Mouse (Mus musculus) midbrain, embryonic 14.5 days (tissue): ENCODE results near the gene Wwp2. TPM values are rescaled to one million over a fixed set of nuclear protein-coding genes. Genes with fewer than 3 reads are reported as not detected.

Experiments
- ATAC-seq: fragments of 200-750 bp; cut with Nextera tagmentation; 2 replicates; pipeline ENCODE4 v1.8.0; 2017; ENCODE audit warnings: moderate number of reproducible peaks, moderate library complexity; ENCODE audit not compliant: low FRiP score, low TSS enrichment
- DNase-seq: peaks from one replicate; pipeline ENCODE4 v3.0.0-alpha.2; 2015
- H3K27ac ChIP-seq: fragments of 300-500 bp; sonication (generic); replicated peaks from 2 replicates; pipeline ENCODE4 v1.5.1; 2014; ENCODE audit warnings: mild to moderate bottlenecking, low read depth, low read length, moderate library complexity
- H3K27me3 ChIP-seq: fragments of 300-500 bp; sonication (generic); 2 replicates; pipeline ENCODE4 v1.6.1; 2014; ENCODE audit warnings: low read length, control low read depth, mixed read lengths; ENCODE audit not compliant: control insufficient read depth, insufficient read depth
- H3K36me3 ChIP-seq: fragments of 300-500 bp; sonication (generic); 2 replicates; pipeline ENCODE4 v1.6.1; 2014; ENCODE audit warnings: low read length, control low read depth; ENCODE audit not compliant: control insufficient read depth, insufficient read depth
- H3K4me1 ChIP-seq: fragments of 300-500 bp; sonication (generic); 2 replicates; pipeline ENCODE4 v1.6.1; 2014; ENCODE audit warnings: mild to moderate bottlenecking, antibody characterized with exemption, low read length, control low read depth; ENCODE audit not compliant: control insufficient read depth, insufficient read depth
- H3K4me2 ChIP-seq: fragments of 300-500 bp; sonication (generic); 2 replicates; pipeline ENCODE4 v1.6.1; 2014; ENCODE audit warnings: mild to moderate bottlenecking, low read length, moderate library complexity
- H3K4me3 ChIP-seq: fragments of 300-500 bp; sonication (generic); replicated peaks from 2 replicates; pipeline ENCODE4 v1.5.1; 2014; ENCODE audit warnings: low read depth, low read length
- H3K9ac ChIP-seq: fragments of 300-500 bp; sonication (generic); replicated peaks from 2 replicates; pipeline ENCODE4 v1.6.1; 2014; ENCODE audit warnings: mild to moderate bottlenecking, low read length, moderate library complexity
- H3K9me3 ChIP-seq: fragments of 300-500 bp; sonication (generic); 2 replicates; pipeline ENCODE4 v1.6.1; 2016; ENCODE audit warnings: low read length, control low read depth, mixed read lengths; ENCODE audit not compliant: control insufficient read depth
- WGBS: fragments of 180-500 bp; shearing (Covaris S2); extraction: QIAGEN DNeasy Blood & Tissue Kit; methylation state at CpG from one replicate; pipeline ENCODE4 v1.1.7; 2014; 5-methylcytosine and 5-hydroxymethylcytosine counted together
- polyA plus RNA-seq: library from polyadenylated mRNA; unstranded; fragments of >200 nt; fragmentation: Nextera tagmentation; extraction: Ambion mirVana; gene quantifications from 2 replicates; pipeline ENCODE4 v1.2.1, GENCODE M21; 2014

The Wwp2 gene
- polyA plus RNA-seq, 1 experiment from 2014 or later: 50.5 TPM

DNA sequence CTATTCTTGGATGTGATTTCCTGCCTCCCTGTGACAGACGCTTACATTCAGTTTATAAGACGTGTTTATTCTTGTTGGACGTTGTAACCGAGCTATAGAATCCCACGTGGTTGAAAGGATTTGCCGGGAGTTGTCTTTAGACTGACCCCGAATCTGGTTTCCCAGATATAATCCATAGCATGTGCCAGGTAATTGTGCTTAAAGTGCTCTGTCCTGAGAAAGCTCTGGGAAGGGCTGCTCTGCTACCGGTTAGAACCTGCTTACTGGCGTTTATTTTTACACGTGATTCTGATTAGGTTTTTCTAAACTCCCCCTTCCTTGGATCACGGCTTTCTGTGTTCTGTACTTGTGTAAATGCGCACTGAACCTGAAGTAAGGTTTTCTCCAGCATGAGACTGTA is 38.5 kb upstream of the Wwp2 start:
- no peaks in the 10 kb centered on the region for H3K27me3 ChIP-seq
- 64% methylated on average over 12 of the region's 12 CpGs for WGBS
- H3K36me3 ChIP-seq: no peaks in the 10 kb centered on the region
- no peak overlapping the region for H3K4me3 ChIP-seq
- no peak for DNase-seq
- H3K9me3 ChIP-seq: no peaks in the 10 kb centered on the region
- no peak for ATAC-seq
- peaks cover under 1% of the 10 kb centered on the region; the same call in 1 of the 2 replicates for H3K4me1 ChIP-seq
- no peak overlapping the region for H3K9ac ChIP-seq
- no peak overlapping the region for H3K4me2 ChIP-seq
- H3K27ac ChIP-seq: no peak overlapping the region

DNA sequence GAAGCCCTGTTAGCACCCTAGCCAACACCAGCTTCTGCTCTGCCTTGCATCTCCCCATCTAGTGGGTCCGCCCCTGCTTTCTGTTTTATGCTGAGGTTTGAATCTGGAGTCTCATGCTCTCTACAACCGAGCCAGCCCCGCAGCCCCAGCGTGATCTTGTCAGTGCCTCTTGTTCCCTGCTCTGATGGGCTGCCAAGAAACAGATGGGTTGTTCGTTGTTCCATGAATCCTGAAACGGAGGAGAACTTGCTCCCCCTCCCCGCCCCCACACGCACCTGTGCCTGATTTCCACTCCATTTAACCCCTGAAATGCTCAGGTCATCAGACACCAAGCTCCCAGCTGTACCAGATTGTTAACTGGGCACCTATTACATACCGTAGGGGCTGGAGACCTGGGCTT is 36.7 kb upstream of the Wwp2 start:
- no peak overlapping the region for H3K4me3 ChIP-seq
- no peaks in the 10 kb centered on the region for H3K27me3 ChIP-seq
- H3K27ac ChIP-seq: no peak overlapping the region
- H3K36me3 ChIP-seq: no peaks in the 10 kb centered on the region
- H3K4me1 ChIP-seq: peaks cover 8% of the 10 kb centered on the region; the same call in 1 of the 2 replicates
- ATAC-seq: no peak
- no peak overlapping the region for H3K4me2 ChIP-seq
- DNase-seq: peak; percentile 21
- H3K9ac ChIP-seq: no peak overlapping the region
- no peaks in the 10 kb centered on the region for H3K9me3 ChIP-seq
- WGBS: 46% methylated on average over 9 of the region's 9 CpGs

DNA sequence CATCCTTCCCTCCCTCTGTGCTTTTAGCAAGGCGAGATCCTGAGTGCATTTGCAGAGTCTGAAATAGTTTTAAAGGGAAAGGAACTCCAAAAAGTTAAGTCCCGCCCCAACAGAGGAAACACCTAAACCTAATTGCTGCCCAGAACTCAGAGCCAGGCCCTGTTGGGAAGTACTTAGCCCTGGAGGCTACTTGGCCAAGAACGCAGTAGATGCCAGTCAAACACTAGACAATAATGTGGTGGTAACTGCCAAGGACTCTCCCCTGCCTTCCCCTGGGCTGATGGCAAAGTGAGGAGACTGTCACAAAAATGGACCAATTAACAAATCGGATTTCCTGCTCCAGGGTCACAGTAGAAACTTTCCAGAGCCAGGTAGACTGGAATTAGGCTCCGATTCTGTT is 34.3 kb upstream of the Wwp2 start:
- no peak overlapping the region for H3K9ac ChIP-seq
- H3K27ac ChIP-seq: no peak overlapping the region
- ATAC-seq (no peak), DNase-seq (no peak)
- no peaks in the 10 kb centered on the region for H3K9me3 ChIP-seq
- 87% methylated on average over 5 of the region's 5 CpGs for WGBS
- peaks cover 8% of the 10 kb centered on the region; the same call in 1 of the 2 replicates for H3K4me1 ChIP-seq
- no peak overlapping the region for H3K4me3 ChIP-seq
- no peak overlapping the region for H3K4me2 ChIP-seq
- 0 out of 2 replicates have a peak, but pooled peaks cover 2% of the 10 kb centered on the region for H3K36me3 ChIP-seq
- no peaks in the 10 kb centered on the region for H3K27me3 ChIP-seq

DNA sequence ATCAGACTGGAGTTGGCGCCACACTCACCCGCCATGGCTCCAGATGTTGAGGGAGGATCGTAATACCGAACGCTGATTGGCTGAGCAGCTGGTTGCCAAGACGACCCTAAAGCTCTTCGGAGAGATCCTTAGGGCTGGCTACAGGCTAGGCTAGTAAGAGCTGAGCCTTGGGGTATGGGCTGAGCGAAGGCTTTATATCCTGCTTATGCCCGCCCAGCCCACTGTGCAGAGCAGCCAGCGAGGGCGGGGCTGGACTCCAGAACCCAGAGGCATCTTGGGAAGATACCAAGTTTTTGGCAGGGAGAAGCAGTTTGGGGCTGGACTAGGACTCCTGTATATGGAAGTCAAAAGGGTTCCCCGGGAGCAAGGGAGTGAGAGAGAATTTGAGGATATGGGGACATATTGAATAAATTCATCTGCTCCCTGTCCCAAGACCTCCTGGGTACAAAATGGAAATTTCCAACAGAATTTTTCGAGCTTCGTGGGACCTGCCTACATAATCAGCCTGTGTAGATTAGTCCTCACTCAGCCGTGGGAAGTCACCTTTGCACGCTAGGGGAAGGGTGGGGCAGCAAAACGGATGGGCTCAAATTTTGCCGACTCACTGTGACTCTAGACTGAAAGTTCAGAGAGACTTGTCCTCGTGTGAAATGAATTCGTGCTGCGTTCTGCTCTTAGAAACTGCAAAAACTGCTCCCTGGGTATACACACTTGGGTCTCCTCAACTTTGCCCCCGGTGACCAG is 33.0 kb upstream of the Wwp2 start, which contains the start of gene Nqo1:
Gene Nqo1 (minus strand): TSS at position 169 of the 744 bp plus-strand sequence.
- no peak within 1 kb of the TSS; the same call in 1 of the 2 replicates for H3K9ac ChIP-seq
- 12% methylated on average over 22 of the region's 22 CpGs for WGBS
- no peaks in the 10 kb centered on the region for H3K9me3 ChIP-seq
- H3K27me3 ChIP-seq: no peaks in the 10 kb centered on the region
- DNase-seq (peak; percentile 86), ATAC-seq (peak; percentile 86)
- H3K4me3 ChIP-seq: peak within 1 kb of the TSS; percentile 26
- peaks cover 8% of the 10 kb centered on the region; the same call in 1 of the 2 replicates for H3K4me1 ChIP-seq
- peak within 1 kb of the TSS; percentile 56 for H3K4me2 ChIP-seq
- H3K27ac ChIP-seq: 0 out of 2 replicates have a peak within 1 kb of the TSS, but pooled peaks have one; percentile 6
- peaks cover 10% of the 10 kb centered on the region; the same call in 1 of the 2 replicates for H3K36me3 ChIP-seq

DNA sequence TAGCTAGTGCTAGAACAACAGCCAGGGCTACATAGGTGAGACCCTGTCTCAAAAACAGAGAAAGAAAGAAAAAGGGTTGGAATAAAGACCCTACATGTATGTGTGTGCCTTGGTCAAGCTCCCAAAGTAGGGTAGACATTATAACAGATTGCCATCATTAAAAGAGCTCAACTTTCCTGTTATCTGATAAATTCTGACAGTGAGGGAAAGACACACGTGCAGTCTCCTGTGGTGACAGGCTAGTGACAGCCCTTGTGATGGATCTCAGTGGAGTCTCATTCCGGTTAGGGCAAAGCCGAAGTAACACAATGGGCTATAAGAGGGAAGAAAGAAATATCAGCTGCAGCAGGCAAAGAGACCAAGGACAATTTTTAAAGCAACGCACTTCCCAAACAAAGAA is 32.1 kb upstream of the Wwp2 start:
- WGBS: 84% methylated on average over 4 of the region's 4 CpGs
- DNase-seq (no peak), ATAC-seq (no peak)
- no peak overlapping the region for H3K4me3 ChIP-seq
- peaks cover 8% of the 10 kb centered on the region; the same call in 1 of the 2 replicates for H3K4me1 ChIP-seq
- H3K9me3 ChIP-seq: no peaks in the 10 kb centered on the region
- no peak overlapping the region for H3K9ac ChIP-seq
- peaks cover 15% of the 10 kb centered on the region for H3K36me3 ChIP-seq
- H3K4me2 ChIP-seq: no peak overlapping the region
- no peak overlapping the region for H3K27ac ChIP-seq
- no peaks in the 10 kb centered on the region for H3K27me3 ChIP-seq

DNA sequence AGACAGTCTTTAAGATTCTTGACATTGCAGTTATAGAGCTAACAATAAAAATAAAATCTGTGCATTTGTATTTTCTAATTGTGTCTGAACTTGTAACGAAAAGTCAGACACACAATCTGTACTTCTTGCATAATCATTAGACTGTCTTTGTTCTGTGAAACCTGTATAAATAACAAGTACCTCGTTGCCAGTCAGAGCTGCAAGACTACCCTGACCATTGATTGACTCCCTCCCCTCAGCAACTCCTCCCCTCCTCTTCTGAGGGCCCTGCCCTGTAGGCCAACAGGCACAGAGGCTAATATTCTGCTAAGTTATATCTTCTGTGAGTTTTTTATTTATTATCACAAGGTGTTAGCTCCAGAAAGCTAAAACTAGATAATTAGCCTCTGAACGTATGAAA is 30.2 kb upstream of the Wwp2 start:
- ATAC-seq (no peak), DNase-seq (no peak)
- no peak overlapping the region for H3K27ac ChIP-seq
- no peaks in the 10 kb centered on the region for H3K9me3 ChIP-seq
- 71% methylated on average over 3 of the region's 3 CpGs for WGBS
- no peaks in the 10 kb centered on the region for H3K27me3 ChIP-seq
- no peak overlapping the region for H3K4me2 ChIP-seq
- H3K4me1 ChIP-seq: peaks cover 8% of the 10 kb centered on the region; the same call in 1 of the 2 replicates
- H3K9ac ChIP-seq: no peak overlapping the region
- H3K36me3 ChIP-seq: peaks cover 32% of the 10 kb centered on the region
- no peak overlapping the region for H3K4me3 ChIP-seq

DNA sequence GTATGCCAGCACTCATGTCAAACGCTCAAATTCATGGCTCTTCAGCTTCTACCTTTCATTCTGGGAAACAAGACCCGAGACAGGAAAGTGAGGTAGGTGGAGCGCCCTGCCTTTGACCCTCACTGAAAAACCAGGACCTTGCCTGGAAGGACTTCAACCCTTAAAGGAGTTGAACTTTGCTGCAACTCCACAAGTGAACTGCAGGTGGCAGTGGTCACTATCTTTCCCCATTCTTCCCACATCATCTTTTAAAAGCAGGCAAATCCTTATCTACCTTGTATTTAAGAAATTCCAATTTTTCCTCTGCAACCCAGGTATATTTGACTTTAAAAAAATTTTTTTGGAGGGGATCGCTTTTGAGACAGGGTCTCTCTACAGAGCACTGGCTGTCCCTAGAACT is 24.8 kb upstream of the Wwp2 start:
- no peak overlapping the region for H3K27ac ChIP-seq
- H3K9me3 ChIP-seq: no peaks in the 10 kb centered on the region
- peaks cover 87% of the 10 kb centered on the region for H3K36me3 ChIP-seq
- no peak overlapping the region for H3K9ac ChIP-seq
- no peak for ATAC-seq
- WGBS: 71% methylated on average over 4 of the region's 4 CpGs
- no peaks in the 10 kb centered on the region for H3K27me3 ChIP-seq
- no peaks in the 10 kb centered on the region for H3K4me1 ChIP-seq
- H3K4me2 ChIP-seq: no peak overlapping the region
- DNase-seq: peak; percentile 74
- no peak overlapping the region for H3K4me3 ChIP-seq

DNA sequence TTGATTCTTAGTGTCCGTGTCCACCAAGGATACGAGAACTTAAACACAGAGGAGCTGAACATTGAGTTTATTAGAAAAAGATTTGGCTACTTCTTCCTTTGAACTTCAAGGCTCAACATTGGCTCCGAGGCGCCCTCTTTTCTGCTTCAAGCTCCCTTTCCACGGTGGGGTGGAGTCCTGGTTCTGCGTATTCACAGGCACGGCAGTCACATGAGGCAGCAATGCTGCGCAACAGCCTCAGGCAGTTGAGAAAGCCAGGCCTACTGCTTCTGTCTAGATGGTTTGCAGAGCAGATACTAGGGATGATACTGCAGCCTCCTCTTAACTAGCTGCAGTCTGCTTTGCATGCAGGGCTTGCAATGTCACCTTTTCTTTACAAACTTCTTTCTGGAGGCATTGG is 23.6 kb upstream of the Wwp2 start:
- no peak overlapping the region for H3K4me2 ChIP-seq
- no peak for DNase-seq
- no peak overlapping the region for H3K9ac ChIP-seq
- 89% methylated on average over 8 of the region's 8 CpGs for WGBS
- no peak overlapping the region for H3K27ac ChIP-seq
- H3K9me3 ChIP-seq: no peaks in the 10 kb centered on the region
- no peak overlapping the region for H3K4me3 ChIP-seq
- H3K4me1 ChIP-seq: no peaks in the 10 kb centered on the region
- ATAC-seq: no peak
- H3K36me3 ChIP-seq: peaks cover 91% of the 10 kb centered on the region
- no peaks in the 10 kb centered on the region for H3K27me3 ChIP-seq

DNA sequence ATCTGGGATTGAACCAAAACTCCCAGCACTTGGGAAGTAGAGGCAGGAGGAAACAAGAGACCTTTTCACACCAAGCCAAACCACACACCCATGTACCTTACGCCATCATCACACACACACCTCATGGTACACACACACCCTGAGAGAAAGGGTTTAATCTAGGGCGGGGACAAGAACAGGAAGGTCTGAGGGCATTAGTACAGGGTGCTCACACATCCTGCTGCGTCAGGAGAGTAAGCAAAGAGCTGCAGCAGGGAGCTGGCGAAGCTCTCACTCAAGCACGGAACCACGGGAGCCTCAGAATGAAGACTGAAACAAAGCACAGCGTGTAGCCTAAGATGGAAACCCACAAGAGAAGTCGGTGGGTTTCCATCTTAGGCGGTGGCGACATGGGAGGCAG is 22.3 kb upstream of the Wwp2 start:
- H3K9ac ChIP-seq: no peak overlapping the region
- WGBS: 91% methylated on average over 10 of the region's 10 CpGs
- peaks cover 98% of the 10 kb centered on the region for H3K36me3 ChIP-seq
- H3K4me1 ChIP-seq: no peaks in the 10 kb centered on the region
- DNase-seq (no peak), ATAC-seq (no peak)
- H3K4me2 ChIP-seq: no peak overlapping the region
- no peak overlapping the region for H3K4me3 ChIP-seq
- H3K27me3 ChIP-seq: no peaks in the 10 kb centered on the region
- H3K9me3 ChIP-seq: no peaks in the 10 kb centered on the region
- H3K27ac ChIP-seq: no peak overlapping the region
